Mouse (Mus musculus): ENCODE results near the gene Ets1. TPM values are rescaled to one million over a fixed set of nuclear protein-coding genes. Genes with fewer than 3 reads are reported as not detected.

Gene Ets1
- polyA plus RNA-seq, 1 experiment from 2014 or later, result 48.1 TPM

DNA sequence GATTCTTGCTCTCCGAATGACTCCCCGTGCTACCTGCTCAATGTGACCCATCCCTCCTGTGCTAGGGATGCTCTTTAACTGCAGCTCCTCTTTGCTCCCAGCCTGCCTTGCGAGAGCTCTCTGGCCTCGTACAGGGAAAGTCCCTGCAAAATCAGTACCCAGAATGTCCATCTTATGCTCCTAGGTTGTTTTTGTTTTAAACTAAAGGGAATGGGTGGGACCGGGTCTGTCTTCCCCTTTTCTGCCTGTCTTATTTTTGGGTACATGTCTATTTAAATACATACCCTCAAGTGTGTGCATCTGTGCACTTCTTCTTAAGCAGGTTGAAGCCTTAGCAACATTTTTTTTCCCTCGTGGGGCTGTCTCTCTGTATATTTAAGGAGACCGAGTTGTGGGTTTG lies 99.0 kb downstream of the Ets1 start:
- no peak for TF ChIP-seq CTCF (IDR thresholded peaks at IDR 0.05; ENCODE audit: low read depth)
- H3K4me1 ChIP-seq (replicated peaks; ENCODE audit: insufficient read depth, low read length), result 0 out of 2 replicates have a peak, but pooled peaks cover 3% of the 10 kb centered on the region
- no peaks in the 10 kb centered on the region for H3K9me3 ChIP-seq (replicated peaks; ENCODE audit: low read length)
- no peak overlapping the region for H3K27ac ChIP-seq
- H3K4me2 ChIP-seq (ENCODE audit: low read length), result no peak overlapping the region
- no peak overlapping the region for H3K4me3 ChIP-seq (replicated peaks; ENCODE audit: low read depth, low read length)
- WGBS, result 90% methylated on average over 7 of the region's 7 CpGs
- H3K9ac ChIP-seq (ENCODE audit: low read depth, low read length), result no peak overlapping the region
- no peaks in the 10 kb centered on the region for H3K27me3 ChIP-seq (ENCODE audit: insufficient read depth, low read length)
- ATAC-seq (replicated peaks; ENCODE audit: low FRiP score, low read depth) (no peak), DNase-seq (ENCODE audit: low spot score) (no peak)
- peaks cover 41% of the 10 kb centered on the region for H3K36me3 ChIP-seq (ENCODE audit: insufficient read depth, low read length)

GRCm38 (mm10) chr9:32736051-32736450 lies 100.0 kb downstream of the Ets1 start:
- WGBS, result 88% methylated on average over 9 of the region's 9 CpGs
- TF ChIP-seq CTCF (IDR thresholded peaks at IDR 0.05; ENCODE audit: low read depth), result no peak
- H3K4me3 ChIP-seq (replicated peaks; ENCODE audit: low read depth, low read length), result no peak overlapping the region
- H3K9ac ChIP-seq (ENCODE audit: low read depth, low read length), result no peak overlapping the region
- H3K9me3 ChIP-seq (replicated peaks; ENCODE audit: low read length), result no peaks in the 10 kb centered on the region
- ATAC-seq (replicated peaks; ENCODE audit: low FRiP score, low read depth) (no peak), DNase-seq (ENCODE audit: low spot score) (no peak)
- no peak overlapping the region for H3K27ac ChIP-seq
- H3K36me3 ChIP-seq (ENCODE audit: insufficient read depth, low read length), result peaks cover 44% of the 10 kb centered on the region
- H3K4me1 ChIP-seq (replicated peaks; ENCODE audit: insufficient read depth, low read length), result 0 out of 2 replicates have a peak, but pooled peaks cover 2% of the 10 kb centered on the region
- H3K4me2 ChIP-seq (ENCODE audit: low read length), result no peak overlapping the region
- no peaks in the 10 kb centered on the region for H3K27me3 ChIP-seq (ENCODE audit: insufficient read depth, low read length)

GRCm38 (mm10) chr9:32739988-32740387 lies 104.0 kb downstream of the Ets1 start:
- Histone ChIP-seq H3K9me3 (replicated peaks; ENCODE audit: low read length) (no peaks in the 10 kb centered on the region), H3K36me3 (ENCODE audit: insufficient read depth, low read length) (peaks cover 34% of the 10 kb centered on the region), H3K4me3 (replicated peaks; ENCODE audit: low read depth, low read length) (no peak overlapping the region), H3K9ac (ENCODE audit: low read depth, low read length) (no peak overlapping the region), H3K27ac (no peak overlapping the region), H3K4me2 (ENCODE audit: low read length) (no peak overlapping the region), H3K4me1 (replicated peaks; ENCODE audit: insufficient read depth, low read length) (0 out of 2 replicates have a peak, but pooled peaks cover 18% of the 10 kb centered on the region), H3K27me3 (ENCODE audit: insufficient read depth, low read length) (no peaks in the 10 kb centered on the region)
- 93% methylated on average over 4 of the region's 4 CpGs for WGBS
- TF ChIP-seq CTCF (IDR thresholded peaks at IDR 0.05; ENCODE audit: low read depth), result no peak
- ATAC-seq (replicated peaks; ENCODE audit: low FRiP score, low read depth) (no peak), DNase-seq (ENCODE audit: low spot score) (no peak)

GRCm38 (mm10) chr9:32740751-32741387 lies 104.8 kb downstream of the Ets1 start:
- no peaks in the 10 kb centered on the region for H3K27me3 ChIP-seq (ENCODE audit: insufficient read depth, low read length)
- TF ChIP-seq CTCF (IDR thresholded peaks at IDR 0.05; ENCODE audit: low read depth), result no peak
- peaks cover 29% of the 10 kb centered on the region for H3K36me3 ChIP-seq (ENCODE audit: insufficient read depth, low read length)
- H3K9ac ChIP-seq (ENCODE audit: low read depth, low read length), result no peak overlapping the region
- 0 out of 2 replicates have a peak, but pooled peaks cover 21% of the 10 kb centered on the region for H3K4me1 ChIP-seq (replicated peaks; ENCODE audit: insufficient read depth, low read length)
- DNase-seq (ENCODE audit: low spot score) (no peak), ATAC-seq (replicated peaks; ENCODE audit: low FRiP score, low read depth) (no peak)
- no peak overlapping the region for H3K4me2 ChIP-seq (ENCODE audit: low read length)
- 73% methylated on average over 12 of the region's 12 CpGs for WGBS
- H3K4me3 ChIP-seq (replicated peaks; ENCODE audit: low read depth, low read length), result no peak overlapping the region
- H3K27ac ChIP-seq, result no peak overlapping the region
- H3K9me3 ChIP-seq (replicated peaks; ENCODE audit: low read length), result no peaks in the 10 kb centered on the region

DNA sequence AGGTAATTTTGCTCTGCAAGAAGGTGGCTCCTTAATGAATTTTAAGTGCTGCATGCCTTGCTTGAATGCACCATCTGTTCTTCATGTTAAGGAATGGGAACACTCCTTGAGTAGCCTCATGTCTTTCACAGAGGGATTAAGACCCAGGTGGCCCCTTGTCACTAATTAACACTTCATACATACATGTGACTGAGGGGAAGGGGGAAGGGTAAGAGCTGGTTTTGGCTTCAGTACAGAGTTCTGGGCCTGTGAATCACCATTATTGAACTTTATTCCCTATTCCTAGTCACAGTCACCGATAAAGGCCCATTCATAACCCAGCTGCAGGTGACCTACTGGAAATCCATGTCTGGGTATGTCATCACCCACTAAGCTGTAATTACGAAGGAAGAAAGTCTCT lies 105.7 kb downstream of the Ets1 start:
- Histone ChIP-seq H3K4me2 (ENCODE audit: low read length) (no peak overlapping the region), H3K4me3 (replicated peaks; ENCODE audit: low read depth, low read length) (no peak overlapping the region), H3K9ac (ENCODE audit: low read depth, low read length) (no peak overlapping the region), H3K9me3 (replicated peaks; ENCODE audit: low read length) (no peaks in the 10 kb centered on the region), H3K27ac (no peak overlapping the region; the same call in 1 of the 2 replicates), H3K27me3 (ENCODE audit: insufficient read depth, low read length) (no peaks in the 10 kb centered on the region), H3K4me1 (replicated peaks; ENCODE audit: insufficient read depth, low read length) (0 out of 2 replicates have a peak, but pooled peaks cover 21% of the 10 kb centered on the region), H3K36me3 (ENCODE audit: insufficient read depth, low read length) (peaks cover 21% of the 10 kb centered on the region)
- no peak for TF ChIP-seq CTCF (IDR thresholded peaks at IDR 0.05; ENCODE audit: low read depth)
- no peak for ATAC-seq (replicated peaks; ENCODE audit: low FRiP score, low read depth)
- WGBS, result 73% methylated on average over 2 of the region's 2 CpGs
- DNase-seq (ENCODE audit: low spot score), result no peak

GRCm38 (mm10) chr9:32743157-32743556 lies 107.1 kb downstream of the Ets1 start:
- ATAC-seq (replicated peaks; ENCODE audit: low FRiP score, low read depth) (peak; percentile 78), DNase-seq (ENCODE audit: low spot score) (peak; percentile 74)
- Histone ChIP-seq H3K4me3 (replicated peaks; ENCODE audit: low read depth, low read length) (no peak overlapping the region), H3K4me1 (replicated peaks; ENCODE audit: insufficient read depth, low read length) (0 out of 2 replicates have a peak, but pooled peaks cover 21% of the 10 kb centered on the region), H3K27me3 (ENCODE audit: insufficient read depth, low read length) (no peaks in the 10 kb centered on the region), H3K4me2 (ENCODE audit: low read length) (peak overlapping the region; percentile 24; the same call in 1 of the 2 replicates), H3K27ac (peak overlapping the region; percentile 81), H3K36me3 (ENCODE audit: insufficient read depth, low read length) (peaks cover 13% of the 10 kb centered on the region), H3K9me3 (replicated peaks; ENCODE audit: low read length) (no peaks in the 10 kb centered on the region), H3K9ac (ENCODE audit: low read depth, low read length) (no peak overlapping the region)
- WGBS, result 36% methylated on average over 8 of the region's 8 CpGs
- no peak for TF ChIP-seq CTCF (IDR thresholded peaks at IDR 0.05; ENCODE audit: low read depth)
